Mouse (Mus musculus): ENCODE data around the gene Gtf2f2. TPM values are rescaled to one million over a fixed set of nuclear protein-coding genes. Genes with fewer than 3 reads are reported as not detected.

Gene Gtf2f2
- total RNA-seq, 2 experiments from 2014 or later: 11.0 to 12.9 TPM

Other genes starting within 250 kb of the Gtf2f2 start
- 1 to 10 TPM; 7.8 to 9.6 TPM for gene Slc25a30, start 223.8 kb downstream of the Gtf2f2 start, total RNA-seq (2021)
- 1,000 to 10,000 TPM; 3,074 to 3,192 TPM for gene Tpt1, start 165.8 kb downstream of the Gtf2f2 start, total RNA-seq (2021)
- not detected for gene Kctd4, start 55.9 kb downstream of the Gtf2f2 start, total RNA-seq (2021)
- gene Gpalpp1, start 99.9 kb upstream of the Gtf2f2 start, total RNA-seq (2021): 1 to 10 TPM; 6.5 to 6.9 TPM
- gene Nufip1, start 100.0 kb upstream of the Gtf2f2 start, total RNA-seq (2021): 1 to 10 TPM; 3.6 to 3.8 TPM

Measured in gastrocnemius, postnatal 14 days (tissue).